Mouse (Mus musculus): ENCODE results near the gene Dnmt3b. TPM values are rescaled to one million over a fixed set of nuclear protein-coding genes. Genes with fewer than 3 reads are reported as not detected.

The Dnmt3b gene
- polyA plus RNA-seq (2014; fragmentation: Illumina TruSeq; extraction: RNeasy Lipid Tissue Mini Kit (QIAGEN cat#74804); ENCODE audit: low read depth, low replicate concordance): 2.3 TPM

GRCm38 (mm10) chr2:153649298-153650013, at the start of gene Dnmt3b:
TSS of gene Dnmt3b (plus strand) at chr2:153649450.

GRCm38 (mm10) chr2:153631976-153632870, 17.0 kb upstream of the Dnmt3b start, which contains the start of gene Commd7:
TSS of gene Commd7 (minus strand) at chr2:153632781.

GRCm38 (mm10) chr2:153696352-153696751, 47.1 kb downstream of the Dnmt3b start, which contains the start of gene Dnmt3c:
TSS of gene Dnmt3c (plus strand) at chr2:153696652.

Other genes starting within 250 kb of the Dnmt3b start
- gene 4930404H24Rik, start 156.7 kb upstream of the Dnmt3b start, polyA plus RNA-seq (2014; fragmentation: Illumina TruSeq; extraction: RNeasy Lipid Tissue Mini Kit (QIAGEN cat#74804); ENCODE audit: low read depth, low replicate concordance): 4.5 TPM
- 73.8 TPM for gene Nol4l, start 119.5 kb upstream of the Dnmt3b start, polyA plus RNA-seq (2014; fragmentation: Illumina TruSeq; extraction: RNeasy Lipid Tissue Mini Kit (QIAGEN cat#74804); ENCODE audit: low read depth, low replicate concordance)
- gene Commd7, start 16.7 kb upstream of the Dnmt3b start, polyA plus RNA-seq (2014; fragmentation: Illumina TruSeq; extraction: RNeasy Lipid Tissue Mini Kit (QIAGEN cat#74804); ENCODE audit: low read depth, low replicate concordance): 3.4 TPM
- 0.28 TPM for gene Dnmt3c, start 47.2 kb downstream of the Dnmt3b start, polyA plus RNA-seq (2014; fragmentation: Illumina TruSeq; extraction: RNeasy Lipid Tissue Mini Kit (QIAGEN cat#74804); ENCODE audit: low read depth, low replicate concordance)
- 246 TPM for gene Mapre1, start 91.8 kb downstream of the Dnmt3b start, polyA plus RNA-seq (2014; fragmentation: Illumina TruSeq; extraction: RNeasy Lipid Tissue Mini Kit (QIAGEN cat#74804); ENCODE audit: low read depth, low replicate concordance)
- 15.6 TPM for gene Efcab8, start 130.5 kb downstream of the Dnmt3b start, polyA plus RNA-seq (2014; fragmentation: Illumina TruSeq; extraction: RNeasy Lipid Tissue Mini Kit (QIAGEN cat#74804); ENCODE audit: low read depth, low replicate concordance)
- 54.6 TPM for gene Sun5, start 221.6 kb downstream of the Dnmt3b start, polyA plus RNA-seq (2014; fragmentation: Illumina TruSeq; extraction: RNeasy Lipid Tissue Mini Kit (QIAGEN cat#74804); ENCODE audit: low read depth, low replicate concordance)
- gene Bpifb2, start 225.6 kb downstream of the Dnmt3b start, polyA plus RNA-seq (2014; fragmentation: Illumina TruSeq; extraction: RNeasy Lipid Tissue Mini Kit (QIAGEN cat#74804); ENCODE audit: low read depth, low replicate concordance): 0.15 TPM